Mouse (Mus musculus) kidney, adult 2 months (tissue): ENCODE measurements around the gene Rasl10b. TPM values are rescaled to one million over a fixed set of nuclear protein-coding genes. Genes with fewer than 3 reads are reported as not detected.

ENCODE experiments used
- DNase-seq: peaks from one replicate; pipeline ENCODE4 v3.0.0; 2021
- H3K27ac ChIP-seq: fragments of 200-500 bp; 2 replicates; pipeline ENCODE4 v1.5.1; 2012; ENCODE audit warnings: low read depth, low read length, control low read depth, inconsistent platforms; ENCODE audit not compliant: insufficient read depth
- H3K27me3 ChIP-seq: fragments of 200-500 bp; replicated peaks from 2 replicates; pipeline ENCODE4 v1.6.1; 2012; ENCODE audit warnings: mild to moderate bottlenecking, moderate library complexity, low read length, inconsistent platforms; ENCODE audit not compliant: control insufficient read depth, insufficient read depth
- H3K36me3 ChIP-seq: fragments of 200-500 bp; 2 replicates; pipeline ENCODE4 v1.6.1; 2012; ENCODE audit warnings: mild to moderate bottlenecking, moderate library complexity, low read length, inconsistent platforms; ENCODE audit not compliant: control insufficient read depth, insufficient read depth
- H3K4me1 ChIP-seq: fragments of 200-500 bp; 2 replicates; pipeline ENCODE4 v1.6.1; 2011; ENCODE audit warnings: low read length; ENCODE audit not compliant: control insufficient read depth, insufficient read depth
- H3K4me3 ChIP-seq: fragments of 200-500 bp; 2 replicates; pipeline ENCODE4 v1.5.1; 2011; ENCODE audit warnings: mild to moderate bottlenecking, low read depth, low read length, control low read depth; ENCODE audit not compliant: insufficient read depth
- CTCF ChIP-seq: fragments of 200-500 bp; conservative IDR thresholded peaks from 2 replicates; pipeline ENCODE4 v1.5.1; 2011; ENCODE audit warnings: low read depth, mild to moderate bottlenecking, control low read depth, low read length, moderate library complexity, mixed read lengths; ENCODE audit not compliant: insufficient read depth, insufficient read length
- POLR2A ChIP-seq: fragments of 200-500 bp; IDR thresholded peaks from one replicate; pipeline ENCODE4 v1.6.1; 2011; ENCODE audit warnings: low read depth, low read length, control low read depth
- WGBS: fragments of 180-500 bp; shearing (Covaris S2); methylation state at CpG from one replicate; pipeline ENCODE4 v1.1.7; 2018; 5-methylcytosine and 5-hydroxymethylcytosine counted together
- polyA plus RNA-seq: library from polyadenylated mRNA; depleted of rRNA; stranded (reverse); fragments of >200 nt; gene quantifications from 2 replicates; pipeline ENCODE4 v1.2.3, GENCODE M21; 2012

Gene Rasl10b
- polyA plus RNA-seq, 1 experiment: 1.4 TPM

- Histone ChIP-seq H3K4me1 (no peaks in the 10 kb centered on the region), H3K36me3 (peaks cover 10% of the 10 kb centered on the region), H3K27ac (no peak overlapping the region), H3K27me3 (no peaks in the 10 kb centered on the region), H3K4me3 (no peak overlapping the region)
- no peak for DNase-seq
- TF ChIP-seq CTCF (no peak), POLR2A (no peak)
- WGBS: 62% methylated on average over 6 of the region's 6 CpGs
Measured at GRCm38 (mm10) chr11:83394802-83395439, 14.0 kb upstream of the Rasl10b start.

GRCm38 (mm10) chr11:83397626-83398025, 11.3 kb upstream of the Rasl10b start:
- H3K36me3 ChIP-seq: peaks cover 5% of the 10 kb centered on the region; the same call in 1 of the 2 replicates
- TF ChIP-seq POLR2A: no peak
- TF ChIP-seq CTCF: no peak
- no peaks in the 10 kb centered on the region for H3K27me3 ChIP-seq
- no peak for DNase-seq
- 89% methylated on average over 7 of the region's 7 CpGs for WGBS
- no peak overlapping the region for H3K4me3 ChIP-seq
- no peak overlapping the region for H3K27ac ChIP-seq
- H3K4me1 ChIP-seq: no peaks in the 10 kb centered on the region

DNA sequence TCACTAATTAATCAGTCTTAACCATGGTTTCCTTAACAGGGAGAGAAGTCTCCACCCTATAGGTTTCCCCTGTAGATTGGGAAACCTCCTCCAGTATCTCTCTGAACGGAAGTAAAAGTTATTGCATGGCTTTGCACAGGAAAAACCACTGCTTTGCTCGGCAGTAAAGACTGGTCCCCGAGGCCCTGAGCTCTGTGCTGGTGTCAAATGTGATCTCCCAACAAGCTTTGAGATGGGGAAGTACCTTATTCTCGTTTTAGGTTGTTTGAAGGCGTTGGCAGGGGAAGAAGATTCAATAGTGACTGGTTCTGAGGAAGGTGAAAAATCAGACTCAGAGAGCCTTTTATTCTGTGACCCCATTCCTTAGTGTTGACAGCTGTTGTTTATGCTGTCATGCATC, 10.2 kb upstream of the Rasl10b start:
- H3K36me3 ChIP-seq: peaks cover 5% of the 10 kb centered on the region; the same call in 1 of the 2 replicates
- DNase-seq: no peak
- no peaks in the 10 kb centered on the region for H3K27me3 ChIP-seq
- 78% methylated on average over 5 of the region's 5 CpGs for WGBS
- no peaks in the 10 kb centered on the region for H3K4me1 ChIP-seq
- no peak for TF ChIP-seq POLR2A
- TF ChIP-seq CTCF: no peak
- no peak overlapping the region for H3K27ac ChIP-seq
- no peak overlapping the region for H3K4me3 ChIP-seq

GRCm38 (mm10) chr11:83403787-83404186, 5.2 kb upstream of the Rasl10b start:
- no peak for TF ChIP-seq POLR2A
- no peak for TF ChIP-seq CTCF
- no peak overlapping the region for H3K27ac ChIP-seq
- H3K4me1 ChIP-seq: no peaks in the 10 kb centered on the region
- no peak for DNase-seq
- H3K36me3 ChIP-seq: no peaks in the 10 kb centered on the region; the same call in 1 of the 2 replicates
- WGBS: 87% methylated on average over 7 of the region's 7 CpGs
- no peak overlapping the region for H3K4me3 ChIP-seq
- no peaks in the 10 kb centered on the region for H3K27me3 ChIP-seq

DNA sequence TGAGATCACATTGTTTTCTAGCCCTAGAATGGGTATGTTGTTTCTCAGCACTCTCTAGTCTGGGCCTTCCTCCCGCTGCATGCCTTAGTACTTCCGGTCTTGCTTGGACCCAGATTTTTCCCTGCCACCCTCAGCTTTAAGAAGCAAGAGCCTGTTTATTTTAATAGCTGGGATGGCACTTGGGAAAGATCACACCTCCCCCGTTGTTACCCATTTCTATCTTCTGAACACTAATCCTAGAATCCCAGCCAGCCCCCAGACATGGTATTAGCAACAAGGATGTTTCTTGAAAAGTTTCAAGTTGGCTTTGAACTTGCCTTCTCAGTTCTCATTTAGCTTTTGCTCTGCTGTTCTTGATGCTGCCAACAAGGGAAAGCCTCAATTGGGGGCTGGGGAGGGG, 2.5 kb upstream of the Rasl10b start:
- WGBS: 72% methylated on average over 3 of the region's 3 CpGs

DNA sequence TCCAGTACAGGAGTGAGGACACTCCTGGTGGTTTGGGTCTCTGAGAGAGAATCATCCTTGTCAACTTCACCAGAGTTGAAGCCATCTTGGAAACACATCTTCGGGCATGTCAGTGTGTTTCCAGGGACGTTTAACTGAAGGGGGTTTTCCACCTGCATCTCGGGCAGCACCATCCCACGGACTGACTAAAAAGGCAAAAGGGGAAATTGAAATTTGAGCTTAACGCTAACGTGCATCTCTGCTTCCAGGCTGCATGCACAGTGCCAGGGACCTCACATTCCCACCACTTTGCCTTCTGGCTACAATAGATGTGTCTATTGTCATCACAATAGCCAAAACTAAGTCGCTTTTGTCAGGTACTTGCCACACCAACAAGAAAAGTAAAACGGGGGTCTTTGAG, 695 bp upstream of the Rasl10b start:
- 50% methylated on average over 8 of the region's 8 CpGs for WGBS

More for the DNA sequence above, 2.5 kb upstream of the Rasl10b start:
- H3K4me1 ChIP-seq: no peaks in the 10 kb centered on the region; the same call in 1 of the 2 replicates
- no peaks in the 10 kb centered on the region for H3K36me3 ChIP-seq
- TF ChIP-seq POLR2A (no peak), CTCF (no peak)
- no peaks in the 10 kb centered on the region for H3K27me3 ChIP-seq
- H3K4me3 ChIP-seq: no peak overlapping the region
- no peak overlapping the region for H3K27ac ChIP-seq
- no peak for DNase-seq

GRCm38 (mm10) chr11:83409792-83410291, 905 bp downstream of the Rasl10b start:
- Histone ChIP-seq H3K4me1 (no peaks in the 10 kb centered on the region; the same call in 1 of the 2 replicates), H3K27ac (no peak overlapping the region), H3K36me3 (no peaks in the 10 kb centered on the region), H3K27me3 (no peaks in the 10 kb centered on the region), H3K4me3 (peak overlapping the region; percentile 28; the same call in 1 of the 2 replicates)
- 5% methylated on average over 39 of the region's 40 CpGs for WGBS
- TF ChIP-seq CTCF (no peak), POLR2A (no peak)
- DNase-seq: no peak

More for the DNA sequence above, 695 bp upstream of the Rasl10b start:
- Histone ChIP-seq H3K27me3 (no peaks in the 10 kb centered on the region), H3K36me3 (no peaks in the 10 kb centered on the region), H3K4me3 (no peak overlapping the region), H3K27ac (no peak overlapping the region), H3K4me1 (no peaks in the 10 kb centered on the region; the same call in 1 of the 2 replicates)
- DNase-seq: no peak
- no peak for TF ChIP-seq POLR2A

- TF ChIP-seq CTCF: no peak
- TF ChIP-seq POLR2A: no peak
- no peak overlapping the region for H3K27ac ChIP-seq
- no peaks in the 10 kb centered on the region for H3K27me3 ChIP-seq
- 71% methylated on average over 6 of the region's 6 CpGs for WGBS
- no peaks in the 10 kb centered on the region for H3K36me3 ChIP-seq
- no peak overlapping the region for H3K4me3 ChIP-seq
- no peak for DNase-seq
- H3K4me1 ChIP-seq: no peaks in the 10 kb centered on the region; the same call in 1 of the 2 replicates
Measured at GRCm38 (mm10) chr11:83410510-83410909, 1.6 kb downstream of the Rasl10b start.
